Mouse (Mus musculus) myocyte (in vitro differentiated cells): ENCODE data around the gene Ctdnep1. TPM values are rescaled to one million over a fixed set of nuclear protein-coding genes. Genes with fewer than 3 reads are reported as not detected.

Source experiments
- H3K27me3 ChIP-seq: one replicate; pipeline ENCODE4 v1.6.1; 2011; ENCODE audit not compliant: control insufficient read depth, insufficient read depth, insufficient read length
- H3K36me3 ChIP-seq: one replicate; pipeline ENCODE4 v1.6.1; 2011; ENCODE audit not compliant: control insufficient read depth, insufficient read depth
- H3K4me2 ChIP-seq: one replicate; pipeline ENCODE4 v1.6.1; 2011; ENCODE audit warnings: low read depth, control low read depth
- H3K4me3 ChIP-seq: one replicate; pipeline ENCODE4 v1.5.1; 2011; ENCODE audit warnings: mild to moderate bottlenecking, control low read depth, moderate library complexity
- H3K79me2 ChIP-seq: one replicate; pipeline ENCODE4 v1.6.1; 2011; ENCODE audit not compliant: control insufficient read depth, insufficient read depth
- H3ac ChIP-seq: one replicate; pipeline ENCODE4 v1.6.1; 2011; ENCODE audit not compliant: control insufficient read depth, insufficient read length
- CEBPB ChIP-seq: IDR thresholded peaks from 2 replicates; pipeline ENCODE4 v1.6.1; 2011; ENCODE audit warnings: mild to moderate bottlenecking, moderate library complexity; ENCODE audit not compliant: poor library complexity, insufficient read depth, severe bottlenecking
- E2F4 ChIP-seq: IDR thresholded peaks from one replicate; pipeline ENCODE4 v1.6.1; 2011; ENCODE audit warnings: mild to moderate bottlenecking, control low read depth, moderate library complexity; ENCODE audit not compliant: insufficient read depth
- MAX ChIP-seq: IDR thresholded peaks from one replicate; pipeline ENCODE4 v1.6.1; 2011; ENCODE audit warnings: low read depth, mild to moderate bottlenecking, control low read depth
- MYOD1 ChIP-seq, 3 experiments: IDR thresholded peaks; one replicate each; pipeline ENCODE4 v1.6.1; 2011; ENCODE audit warnings: control low read depth in 2 of 3, low read depth in 2 of 3, mild to moderate bottlenecking in 2 of 3, moderate library complexity in 1 of 3; ENCODE audit not compliant: insufficient read length in 2 of 3, control insufficient read depth in 1 of 3
- MYOG ChIP-seq, 3 experiments: IDR thresholded peaks; one replicate each; pipeline ENCODE4 v1.6.1; 2011; ENCODE audit warnings: control low read depth in 2 of 3, low read depth in 2 of 3, mild to moderate bottlenecking in 2 of 3; ENCODE audit not compliant: insufficient read length in 2 of 3, control insufficient read depth in 1 of 3, insufficient read depth in 1 of 3
- POLR2A ChIP-seq: IDR thresholded peaks from one replicate; pipeline ENCODE4 v1.6.1; 2011; ENCODE audit warnings: low read depth, mild to moderate bottlenecking, control low read depth, moderate library complexity; ENCODE audit not compliant: insufficient read length
- POLR2AphosphoS2 ChIP-seq: IDR thresholded peaks from one replicate; pipeline ENCODE4 v1.6.1; 2011; ENCODE audit warnings: low read depth, control low read depth; ENCODE audit not compliant: insufficient read length
- REST ChIP-seq: IDR thresholded peaks from one replicate; pipeline ENCODE4 v1.6.1; 2011; ENCODE audit warnings: mild to moderate bottlenecking, control low read depth, moderate library complexity; ENCODE audit not compliant: insufficient read depth, insufficient read length
- SRF ChIP-seq: IDR thresholded peaks from one replicate; pipeline ENCODE4 v1.6.1; 2011; ENCODE audit warnings: low read depth; ENCODE audit not compliant: control insufficient read depth, insufficient read length
- TCF12 ChIP-seq: IDR thresholded peaks from one replicate; pipeline ENCODE4 v1.6.1; 2011; ENCODE audit warnings: mild to moderate bottlenecking, control low read depth; ENCODE audit not compliant: poor library complexity, insufficient read depth, severe bottlenecking
- TCF3 ChIP-seq: IDR thresholded peaks from one replicate; pipeline ENCODE4 v1.6.1; 2011; ENCODE audit warnings: low read depth, control low read depth; ENCODE audit not compliant: insufficient read length
- USF1 ChIP-seq: IDR thresholded peaks from one replicate; pipeline ENCODE4 v1.6.1; 2011; ENCODE audit warnings: low read depth, mild to moderate bottlenecking, control low read depth, moderate library complexity
- polyA plus RNA-seq: library from polyadenylated mRNA; unstranded; fragments of >200 nt; fragmentation: generic; extraction: Trizol; gene quantifications from one replicate; pipeline ENCODE4 v1.2.1, GENCODE M21; 2012; ENCODE audit warnings: missing spikeins

The Ctdnep1 gene
- polyA plus RNA-seq, 1 experiment = 146 TPM

DNA sequence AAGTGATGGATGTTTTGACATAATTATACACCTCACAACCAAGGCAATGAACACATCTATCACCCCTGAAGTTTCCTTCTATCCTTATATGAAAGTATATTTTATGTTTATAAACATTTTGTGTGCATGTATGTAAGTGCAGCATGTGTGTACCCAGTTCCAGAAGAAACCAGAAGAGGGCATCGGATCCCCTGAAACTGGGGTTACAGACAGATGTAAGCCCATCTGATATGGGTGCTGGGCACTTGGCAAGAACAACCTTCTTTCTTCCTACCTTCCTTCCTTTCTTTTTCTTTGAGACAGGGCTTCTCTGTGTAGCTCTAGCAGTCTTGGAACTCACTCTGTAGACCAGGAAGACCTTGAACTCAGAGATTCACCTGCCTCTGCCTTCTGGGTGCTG lies 24.7 kb upstream of the Ctdnep1 start:
- H3K4me3 ChIP-seq = no peak overlapping the region
- TF ChIP-seq POLR2A = no peak
- TF ChIP-seq TCF12 = no peak
- no peak for TF ChIP-seq MYOD1 (IDR thresholded peaks at IDR 0.05; ENCODE audit: control insufficient read depth in 1 of 3, insufficient read length in 2 of 3, low read depth in 2 of 3)
- no peak for TF ChIP-seq POLR2AphosphoS2
- no peak for TF ChIP-seq MYOG (IDR thresholded peaks at IDR 0.05; ENCODE audit: control insufficient read depth in 1 of 3, insufficient read depth in 1 of 3, insufficient read length in 2 of 3, low read depth in 2 of 3)
- TF ChIP-seq REST = no peak
- TF ChIP-seq E2F4 = no peak
- TF ChIP-seq USF1 = no peak
- no peak for TF ChIP-seq MAX
- TF ChIP-seq CEBPB = no peak
- no peak for TF ChIP-seq TCF3
- no peak overlapping the region for H3ac ChIP-seq
- H3K27me3 ChIP-seq = peaks cover 11% of the 10 kb centered on the region
- H3K36me3 ChIP-seq = no peaks in the 10 kb centered on the region
- H3K4me2 ChIP-seq = no peak overlapping the region
- no peaks in the 10 kb centered on the region for H3K79me2 ChIP-seq

DNA sequence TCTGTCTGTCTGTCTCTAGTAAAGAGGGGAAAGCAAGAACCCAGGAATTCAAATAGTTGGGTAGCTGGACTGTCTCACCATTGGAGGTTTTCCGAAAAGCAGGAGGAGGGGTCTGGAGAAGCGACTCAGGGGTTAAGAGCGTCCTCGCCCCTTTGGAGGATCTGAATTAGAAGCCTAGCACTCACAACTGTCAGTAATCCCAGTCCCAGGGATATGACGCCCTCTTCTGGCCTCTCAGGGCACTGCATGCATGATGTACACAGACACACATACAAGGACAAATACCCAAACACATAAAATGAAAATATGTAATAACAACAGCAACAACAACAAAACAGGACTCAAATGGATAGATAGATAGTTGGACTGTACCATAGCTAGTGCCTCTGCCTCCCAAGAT lies 20.3 kb upstream of the Ctdnep1 start:
- Histone ChIP-seq H3K27me3 (peaks cover 28% of the 10 kb centered on the region), H3K4me2 (no peak overlapping the region), H3K79me2 (no peaks in the 10 kb centered on the region), H3K36me3 (no peaks in the 10 kb centered on the region), H3ac (no peak overlapping the region), H3K4me3 (no peak overlapping the region)
- TF ChIP-seq TCF3 (no peak), SRF (no peak), MYOG (IDR thresholded peaks at IDR 0.05; ENCODE audit: control insufficient read depth in 1 of 3, insufficient read depth in 1 of 3, insufficient read length in 2 of 3, low read depth in 2 of 3) (no peak), REST (no peak), E2F4 (no peak), USF1 (no peak), MAX (no peak), CEBPB (no peak), POLR2AphosphoS2 (no peak)

DNA sequence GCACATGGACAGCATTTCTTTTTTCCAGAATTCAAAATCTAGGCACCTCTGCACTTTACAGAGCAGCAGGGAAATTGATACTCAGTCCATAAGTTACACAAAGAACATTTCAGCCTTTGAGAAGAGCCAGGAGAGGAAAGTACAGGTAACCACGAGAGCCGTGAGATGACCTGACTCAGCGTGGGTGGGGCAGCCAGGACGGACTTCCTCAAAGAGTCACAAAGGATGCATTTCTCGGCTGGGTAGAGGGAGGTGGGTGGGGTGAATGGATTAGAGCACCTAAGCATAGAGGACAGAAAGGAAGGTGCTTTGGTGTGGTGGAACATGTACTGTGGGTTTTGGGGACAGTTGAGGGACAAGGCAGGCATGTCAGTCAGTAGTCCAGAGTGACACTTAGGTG lies 19.1 kb upstream of the Ctdnep1 start:
- Histone ChIP-seq H3K36me3 (no peaks in the 10 kb centered on the region), H3K27me3 (peaks cover 36% of the 10 kb centered on the region), H3K79me2 (no peaks in the 10 kb centered on the region), H3K4me3 (no peak overlapping the region), H3K4me2 (no peak overlapping the region), H3ac (no peak overlapping the region)
- TF ChIP-seq MAX = no peak
- TF ChIP-seq TCF12 = no peak
- TF ChIP-seq REST = no peak
- no peak for TF ChIP-seq POLR2A

DNA sequence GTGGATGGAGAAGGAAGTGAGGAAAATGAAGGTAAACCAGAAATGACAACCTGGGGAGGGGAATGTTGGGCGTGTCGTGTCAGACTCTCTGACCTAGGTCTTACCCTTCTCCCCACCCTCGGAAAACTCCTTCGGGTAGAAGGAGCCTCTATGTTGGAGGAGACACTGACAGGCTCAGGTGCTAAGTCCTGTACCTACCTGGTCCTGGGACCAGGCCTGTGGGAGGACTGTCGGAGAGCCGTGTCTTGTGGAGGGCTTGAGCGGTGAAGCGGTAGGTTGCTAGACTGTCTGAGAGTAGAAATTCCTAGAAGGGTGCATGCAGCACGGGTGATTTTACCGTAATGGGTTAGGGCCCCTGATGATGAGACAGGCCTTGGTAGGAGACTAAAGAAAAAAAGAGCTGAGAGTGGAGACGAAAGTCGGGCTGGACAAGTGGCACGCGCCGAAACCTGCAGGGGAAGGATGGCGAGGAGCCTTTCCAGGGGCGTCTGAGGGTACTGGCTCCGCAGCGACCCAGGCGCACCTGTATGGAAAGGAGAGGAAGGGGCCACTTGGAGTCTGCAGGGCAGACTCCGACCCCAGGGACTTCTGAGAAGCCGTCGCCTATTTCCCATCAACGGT lies 16.2 kb upstream of the Ctdnep1 start, which contains the start of gene Cldn7:
Gene Cldn7, plus strand, starts transcription at position 130 of the 621 bp plus-strand sequence.
- no peak within 1 kb of the TSS for H3K4me2 ChIP-seq
- peaks cover 12% of the 10 kb centered on the region for H3K36me3 ChIP-seq
- no peak for TF ChIP-seq E2F4
- TF ChIP-seq MYOG (IDR thresholded peaks at IDR 0.05; ENCODE audit: control insufficient read depth in 1 of 3, insufficient read depth in 1 of 3, insufficient read length in 2 of 3, low read depth in 2 of 3) = no peak
- no peak for TF ChIP-seq MAX
- TF ChIP-seq REST = no peak
- TF ChIP-seq SRF = no peak
- no peak for TF ChIP-seq CEBPB
- TF ChIP-seq TCF12 = no peak
- TF ChIP-seq TCF3 = no peak
- no peak for TF ChIP-seq POLR2A
- no peak for TF ChIP-seq USF1
- TF ChIP-seq MYOD1 (IDR thresholded peaks at IDR 0.05; ENCODE audit: control insufficient read depth in 1 of 3, insufficient read length in 2 of 3, low read depth in 2 of 3) = no peak
- no peak for TF ChIP-seq POLR2AphosphoS2
- H3K79me2 ChIP-seq = no peaks in the 10 kb centered on the region
- H3ac ChIP-seq = no peak within 1 kb of the TSS
- peaks cover 36% of the 10 kb centered on the region for H3K27me3 ChIP-seq
- H3K4me3 ChIP-seq = no peak within 1 kb of the TSS

DNA sequence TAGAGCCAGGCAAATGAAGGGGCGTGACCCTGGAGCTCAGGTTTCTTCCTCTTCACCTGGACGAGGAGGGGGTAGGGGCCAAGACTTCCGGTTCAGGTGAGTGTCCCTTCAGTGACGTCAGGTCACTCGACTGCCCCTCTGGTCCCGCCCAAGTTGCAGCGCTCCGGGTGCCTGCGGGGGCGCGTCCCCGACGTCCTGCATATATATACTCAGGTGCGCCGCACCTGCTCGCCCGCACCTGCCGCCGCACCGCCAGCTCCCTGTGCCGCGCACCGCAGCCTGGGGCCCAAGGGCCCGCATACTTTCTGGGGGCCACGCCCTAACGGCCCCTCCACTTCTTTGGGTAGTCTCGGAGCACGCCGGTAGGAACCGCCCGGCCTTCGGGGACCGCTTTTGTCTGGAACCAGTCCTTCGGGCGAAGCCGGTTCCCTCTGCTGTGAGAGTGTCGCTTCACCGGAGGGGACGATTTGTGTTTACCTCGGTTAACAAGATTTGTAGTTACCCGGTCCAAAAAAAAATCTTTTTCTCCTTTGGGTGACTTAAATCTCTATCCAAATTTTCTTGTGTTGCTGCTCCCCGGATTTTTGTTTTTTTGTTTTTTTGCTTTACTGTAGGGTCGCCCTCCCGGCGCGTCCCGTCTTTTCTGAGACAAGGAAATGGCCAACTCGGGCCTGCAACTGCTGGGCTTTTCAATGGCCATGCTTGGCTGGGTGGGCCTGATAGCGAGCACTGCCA lies 15.5 kb upstream of the Ctdnep1 start:
- Histone ChIP-seq H3K27me3 (peaks cover 36% of the 10 kb centered on the region), H3ac (no peak overlapping the region), H3K79me2 (no peaks in the 10 kb centered on the region), H3K4me3 (no peak overlapping the region), H3K4me2 (no peak overlapping the region), H3K36me3 (peaks cover 19% of the 10 kb centered on the region)
- TF ChIP-seq POLR2A (no peak), SRF (no peak), CEBPB (no peak), TCF12 (no peak), POLR2AphosphoS2 (no peak), MAX (no peak), E2F4 (no peak), MYOG (IDR thresholded peaks at IDR 0.05; ENCODE audit: control insufficient read depth in 1 of 3, insufficient read depth in 1 of 3, insufficient read length in 2 of 3, low read depth in 2 of 3) (no peak), REST (no peak), TCF3 (no peak), USF1 (no peak), MYOD1 (IDR thresholded peaks at IDR 0.05; ENCODE audit: control insufficient read depth in 1 of 3, insufficient read length in 2 of 3, low read depth in 2 of 3) (no peak)
